Mouse (Mus musculus): ENCODE data around the gene Grb2. TPM values are rescaled to one million over a fixed set of nuclear protein-coding genes. Genes with fewer than 3 reads are reported as not detected.

The Grb2 gene
- polyA plus RNA-seq, 1 experiment from 2014 or later: 62.8 TPM

- ATAC-seq (no peak), DNase-seq (ENCODE audit: low spot score) (no peak)
- H3K36me3 ChIP-seq (ENCODE audit: insufficient read depth, low read length): no peaks in the 10 kb centered on the region
- TF ChIP-seq EP300 (IDR thresholded peaks at IDR 0.05) (no peak), CTCF (IDR thresholded peaks at IDR 0.05) (no peak)
- 50% methylated on average over 6 of the region's 6 CpGs for WGBS
- H3K9me3 ChIP-seq (ENCODE audit: low read length): no peaks in the 10 kb centered on the region
- no peak overlapping the region for H3K9ac ChIP-seq (replicated peaks; ENCODE audit: low read depth)
- H3K4me3 ChIP-seq (ENCODE audit: low read depth, low read length): no peak overlapping the region
- no peak overlapping the region for H3K4me2 ChIP-seq (replicated peaks; ENCODE audit: low read depth, low read length)
- H3K27me3 ChIP-seq (replicated peaks; ENCODE audit: insufficient read depth, low read length): no peaks in the 10 kb centered on the region
- H3K27ac ChIP-seq (ENCODE audit: low read length): no peak overlapping the region
- no peaks in the 10 kb centered on the region for H3K4me1 ChIP-seq (ENCODE audit: insufficient read depth, low read depth, low read length)
Observed at GRCm38 (mm10) chr11:115709829-115710559, 1.6 kb upstream of the Grb2 start.

GRCm38 (mm10) chr11:115708956-115709828, 795 bp upstream of the Grb2 start:
- WGBS: under 1% methylated on average over 20 of the region's 23 CpGs
- H3K36me3 ChIP-seq (ENCODE audit: insufficient read depth, low read length): no peaks in the 10 kb centered on the region
- DNase-seq (ENCODE audit: low spot score) (peak; percentile 40), ATAC-seq (0 out of 2 replicates have a peak, but pooled peaks have one; percentile 15)
- no peaks in the 10 kb centered on the region for H3K4me1 ChIP-seq (ENCODE audit: insufficient read depth, low read depth, low read length)
- no peaks in the 10 kb centered on the region for H3K27me3 ChIP-seq (replicated peaks; ENCODE audit: insufficient read depth, low read length)
- H3K9me3 ChIP-seq (ENCODE audit: low read length): no peaks in the 10 kb centered on the region
- no peak overlapping the region; the same call in none of the 2 replicates for H3K9ac ChIP-seq (replicated peaks; ENCODE audit: low read depth)
- H3K4me3 ChIP-seq (ENCODE audit: low read depth, low read length): peak overlapping the region; percentile 94
- H3K27ac ChIP-seq (ENCODE audit: low read length): peak overlapping the region; percentile 96
- peak overlapping the region; percentile 89 for H3K4me2 ChIP-seq (replicated peaks; ENCODE audit: low read depth, low read length)
- TF ChIP-seq EP300 (IDR thresholded peaks at IDR 0.05) (0 out of 2 replicates have a peak, but pooled peaks have one; percentile 26), CTCF (IDR thresholded peaks at IDR 0.05) (no peak)

- no peaks in the 10 kb centered on the region for H3K36me3 ChIP-seq (ENCODE audit: insufficient read depth, low read length)
- no peaks in the 10 kb centered on the region for H3K9me3 ChIP-seq (ENCODE audit: low read length)
- H3K27ac ChIP-seq (ENCODE audit: low read length): peak overlapping the region; percentile 96
- WGBS: under 1% methylated on average over 34 of the region's 44 CpGs
- peak overlapping the region; percentile 94 for H3K4me3 ChIP-seq (ENCODE audit: low read depth, low read length)
- no peaks in the 10 kb centered on the region for H3K4me1 ChIP-seq (ENCODE audit: insufficient read depth, low read depth, low read length)
- no peaks in the 10 kb centered on the region for H3K27me3 ChIP-seq (replicated peaks; ENCODE audit: insufficient read depth, low read length)
- H3K4me2 ChIP-seq (replicated peaks; ENCODE audit: low read depth, low read length): peak overlapping the region; percentile 89
- ATAC-seq (peak; percentile 50), DNase-seq (ENCODE audit: low spot score) (peak; percentile 74)
- peak overlapping the region; percentile 92 for H3K9ac ChIP-seq (replicated peaks; ENCODE audit: low read depth)
- TF ChIP-seq CTCF (IDR thresholded peaks at IDR 0.05): no peak
- no peak for TF ChIP-seq EP300 (IDR thresholded peaks at IDR 0.05)
Observed at GRCm38 (mm10) chr11:115707313-115708208, 836 bp downstream of the Grb2 start.

DNA sequence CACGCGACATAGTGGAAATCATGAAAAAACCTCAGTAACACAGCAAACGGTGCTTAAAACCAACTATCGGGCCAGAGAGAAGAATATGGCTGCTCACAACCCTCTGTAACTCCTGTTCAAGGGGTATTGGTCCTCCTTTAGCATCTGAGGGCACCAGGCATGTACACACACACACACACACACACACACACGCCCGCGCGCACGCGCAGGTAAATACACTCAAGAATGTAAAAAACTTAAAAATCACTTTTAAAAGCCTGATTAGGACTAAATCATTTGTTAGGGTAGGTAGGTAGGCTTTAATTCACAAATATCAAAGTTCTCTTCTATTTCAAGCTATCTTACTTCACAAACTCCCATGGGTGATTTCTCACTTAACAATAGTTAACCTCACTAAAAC, 1.8 kb downstream of the Grb2 start:
- no peak overlapping the region for H3K4me3 ChIP-seq (ENCODE audit: low read depth, low read length)

GRCm38 (mm10) chr11:115705561-115705960, 2.8 kb downstream of the Grb2 start:
- no peak for TF ChIP-seq CTCF (IDR thresholded peaks at IDR 0.05)
- TF ChIP-seq EP300 (IDR thresholded peaks at IDR 0.05): no peak
- H3K9me3 ChIP-seq (ENCODE audit: low read length): no peaks in the 10 kb centered on the region
- no peak overlapping the region for H3K9ac ChIP-seq (replicated peaks; ENCODE audit: low read depth)
- no peak overlapping the region for H3K4me3 ChIP-seq (ENCODE audit: low read depth, low read length)
- DNase-seq (ENCODE audit: low spot score) (no peak), ATAC-seq (no peak)
- H3K27me3 ChIP-seq (replicated peaks; ENCODE audit: insufficient read depth, low read length): no peaks in the 10 kb centered on the region
- no peak overlapping the region for H3K27ac ChIP-seq (ENCODE audit: low read length)
- no peaks in the 10 kb centered on the region for H3K36me3 ChIP-seq (ENCODE audit: insufficient read depth, low read length)
- H3K4me1 ChIP-seq (ENCODE audit: insufficient read depth, low read depth, low read length): no peaks in the 10 kb centered on the region
- H3K4me2 ChIP-seq (replicated peaks; ENCODE audit: low read depth, low read length): no peak overlapping the region
- 61% methylated on average over 2 of the region's 2 CpGs for WGBS

More for the DNA sequence above, 1.8 kb downstream of the Grb2 start:
- no peak for TF ChIP-seq CTCF (IDR thresholded peaks at IDR 0.05)
- no peak for TF ChIP-seq EP300 (IDR thresholded peaks at IDR 0.05)
- ATAC-seq (no peak), DNase-seq (ENCODE audit: low spot score) (no peak)
- Histone ChIP-seq H3K27me3 (replicated peaks; ENCODE audit: insufficient read depth, low read length) (no peaks in the 10 kb centered on the region), H3K4me2 (replicated peaks; ENCODE audit: low read depth, low read length) (peak overlapping the region; percentile 89; the same call in 1 of the 2 replicates), H3K4me1 (ENCODE audit: insufficient read depth, low read depth, low read length) (no peaks in the 10 kb centered on the region), H3K9ac (replicated peaks; ENCODE audit: low read depth) (no peak overlapping the region), H3K36me3 (ENCODE audit: insufficient read depth, low read length) (no peaks in the 10 kb centered on the region), H3K9me3 (ENCODE audit: low read length) (no peaks in the 10 kb centered on the region), H3K27ac (ENCODE audit: low read length) (no peak overlapping the region)
- 72% methylated on average over 10 of the region's 10 CpGs for WGBS

Data from lung, postnatal 0 days (tissue).